Mouse (Mus musculus) layer of hippocampus, postnatal 14 days (tissue): ENCODE measurements around the gene Cdc42bpg. TPM values are rescaled to one million over a fixed set of nuclear protein-coding genes. Genes with fewer than 3 reads are reported as not detected.
"Not testable (repeated sequence)": the region's sequence is repeated elsewhere in the genome, so short reads cannot be mapped to it uniquely, and the experiment has no call there.

Source experiments
- DNase-seq, 2 experiments: peaks; one replicate each; pipeline ENCODE4 v3.0.0; 2021 to 2022; ENCODE audit warnings: low spot score in 2 of 2, mixed read lengths in 1 of 2
- total RNA-seq, 2 experiments: library from RNA; stranded (reverse); gene quantifications; 2 replicates each; pipeline ENCODE4 v1.2.3; 2021

The Cdc42bpg gene
- total RNA-seq, 2 experiments from 2014 or later, result 4.9 to 5.6 TPM

- no peak for DNase-seq
These were observed 12.0 kb upstream of the Cdc42bpg start for GRCm38 (mm10) chr19:6294301-6294700.

- DNase-seq, result no peak
These were observed 9.6 kb upstream of the Cdc42bpg start for GRCm38 (mm10) chr19:6296551-6297210.

- no peak for DNase-seq
These were observed 8.6 kb upstream of the Cdc42bpg start for GRCm38 (mm10) chr19:6297641-6298040.

- no peak for DNase-seq
These were observed 7.3 kb upstream of the Cdc42bpg start for GRCm38 (mm10) chr19:6299003-6299402.

GRCm38 (mm10) chr19:6299450-6300267 lies 6.6 kb upstream of the Cdc42bpg start:
- no peak for DNase-seq

- DNase-seq, result no peak
These were observed 5.8 kb upstream of the Cdc42bpg start for GRCm38 (mm10) chr19:6300402-6300841.

GRCm38 (mm10) chr19:6302114-6302513 lies 4.1 kb upstream of the Cdc42bpg start:
- DNase-seq, result no peak

- peak; percentile 58 to 67 for DNase-seq
These were observed 3.7 kb upstream of the Cdc42bpg start for GRCm38 (mm10) chr19:6302522-6302921.

GRCm38 (mm10) chr19:6303831-6304230 lies 2.4 kb upstream of the Cdc42bpg start:
- no peak for DNase-seq

- peak; percentile 81 to 91 for DNase-seq
These were observed 1.3 kb upstream of the Cdc42bpg start for GRCm38 (mm10) chr19:6304787-6305516.

- no peak for DNase-seq
These were observed 640 bp upstream of the Cdc42bpg start for GRCm38 (mm10) chr19:6305517-6306115.

GRCm38 (mm10) chr19:6306586-6306985 lies 330 bp downstream of the Cdc42bpg start:
- DNase-seq, result peak; percentile 56 to 64

GRCm38 (mm10) chr19:6307733-6308531 lies 1.7 kb downstream of the Cdc42bpg start:
- DNase-seq, result no peak

- DNase-seq, result no peak
These were observed 3.9 kb downstream of the Cdc42bpg start for GRCm38 (mm10) chr19:6310181-6310580.

- not testable (repeated sequence) for DNase-seq
These were observed 5.5 kb downstream of the Cdc42bpg start for GRCm38 (mm10) chr19:6311783-6312182.

- DNase-seq, result no peak
These were observed 7.5 kb downstream of the Cdc42bpg start for GRCm38 (mm10) chr19:6313796-6314195.

- no peak for DNase-seq
These were observed 8.3 kb downstream of the Cdc42bpg start for GRCm38 (mm10) chr19:6314513-6314912.

- no peak for DNase-seq
These were observed 9.3 kb downstream of the Cdc42bpg start for GRCm38 (mm10) chr19:6315573-6315972.

- no peak for DNase-seq
These were observed 11.9 kb downstream of the Cdc42bpg start for GRCm38 (mm10) chr19:6318145-6318544.

GRCm38 (mm10) chr19:6321358-6321757 lies 15.1 kb downstream of the Cdc42bpg start:
- no peak for DNase-seq
